In the genomic region with DNA sequence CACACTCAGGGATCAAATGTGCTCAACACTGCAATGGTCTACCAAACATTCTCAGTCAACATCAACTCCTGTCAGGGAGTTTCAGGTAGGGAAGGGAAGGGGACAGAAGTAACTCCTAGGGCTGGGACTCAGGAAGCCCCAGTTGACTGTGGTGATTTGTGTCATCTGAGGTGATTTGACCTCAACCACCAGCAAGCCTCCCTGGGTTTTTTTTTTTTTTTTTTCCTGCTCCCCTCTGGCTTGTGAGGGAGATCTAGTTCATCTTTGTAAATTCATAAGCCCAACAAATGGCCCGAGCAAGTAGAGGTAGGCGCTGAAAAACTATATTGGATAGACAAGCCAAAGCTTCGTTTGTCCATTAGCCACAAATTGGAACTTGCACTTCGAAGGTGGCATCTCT, we compare ENCODE assay signal across 10 mouse cellular contexts. TPM values are rescaled to one million over a fixed set of nuclear protein-coding genes. Genes with fewer than 3 reads are reported as not detected.
A peak's percentile ranks its signal among the peaks of the same experiment; 100 is the strongest.
DNase-seq lines count a peak whose midpoint lies in the region; ATAC-seq and TF ChIP-seq lines count a peak whose summit lies in the region.
"Had no signal": no experiment of that assay in that cellular context is flagged by ENCODE, and none has a peak within 500 bp of the region (broad histone marks: within the 10 kb centered on the region; RNA-seq: fewer than 3 reads in every experiment).

No protein-coding gene starts in this region.

- no peaks in the 10 kb centered on the region for H3K9me3 ChIP-seq in lung, postnatal 0 days (ENCODE audit: low read length)
- no peaks in the 10 kb centered on the region for H3K9me3 ChIP-seq in forebrain, embryonic 14.5 days (replicated peaks; ENCODE audit: control insufficient read depth, low read length)
- no peaks in the 10 kb centered on the region for H3K9me3 ChIP-seq in limb, embryonic 14.5 days (ENCODE audit: control insufficient read depth, low read length)
- no peaks in the 10 kb centered on the region for H3K9me3 ChIP-seq in stomach, embryonic 15.5 days

- no peak overlapping the region for H3K9ac ChIP-seq in lung, postnatal 0 days (replicated peaks; ENCODE audit: low read depth)
- H3K9ac ChIP-seq in forebrain, embryonic 14.5 days (ENCODE audit: low read length), result peak overlapping the region; percentile 53; the same call in 1 of the 2 replicates
- H3K9ac ChIP-seq in limb, embryonic 14.5 days (ENCODE audit: low read depth, low read length, severe bottlenecking), result no peak overlapping the region
- H3K9ac ChIP-seq in stomach, embryonic 15.5 days, result no peak overlapping the region; the same call in 1 of the 2 replicates

- H3K4me1 ChIP-seq in lung, postnatal 0 days (ENCODE audit: insufficient read depth, low read depth, low read length), result peaks cover 5% of the 10 kb centered on the region; the same call in 1 of the 2 replicates
- H3K4me1 ChIP-seq in forebrain, embryonic 14.5 days (ENCODE audit: control insufficient read depth, insufficient read depth, low read length), result peaks cover 18% of the 10 kb centered on the region
- peaks cover 12% of the 10 kb centered on the region for H3K4me1 ChIP-seq in limb, embryonic 14.5 days (ENCODE audit: control insufficient read depth, insufficient read depth, low read length)
- H3K4me1 ChIP-seq in stomach, embryonic 15.5 days, result peaks cover 22% of the 10 kb centered on the region; the same call in 1 of the 2 replicates

- ATAC-seq in lung, postnatal 0 days, result no peak
- ATAC-seq in forebrain, embryonic 14.5 days, result no peak
- no peak for ATAC-seq in limb, embryonic 14.5 days (ENCODE audit: low FRiP score, low read depth)
- no peak for ATAC-seq in stomach, embryonic 15.5 days (ENCODE audit: insufficient read depth, low FRiP score, low read depth)

- peak overlapping the region; percentile 99 for H3K4me3 ChIP-seq in lung, postnatal 0 days (ENCODE audit: low read depth, low read length)
- H3K4me3 ChIP-seq in forebrain, embryonic 14.5 days (ENCODE audit: low read depth, low read length), result peak overlapping the region; percentile 88; the same call in 1 of the 2 replicates
- peak overlapping the region; percentile 97 for H3K4me3 ChIP-seq in limb, embryonic 14.5 days (replicated peaks; ENCODE audit: low read length)
- peak overlapping the region; percentile 97 for H3K4me3 ChIP-seq in stomach, embryonic 15.5 days (replicated peaks)

- peaks cover 13% of the 10 kb centered on the region; the same call in 1 of the 2 replicates for H3K36me3 ChIP-seq in lung, postnatal 0 days (ENCODE audit: insufficient read depth, low read length)
- H3K36me3 ChIP-seq in forebrain, embryonic 14.5 days (ENCODE audit: control insufficient read depth, insufficient read depth, low read length), result peaks cover 12% of the 10 kb centered on the region
- peaks cover 20% of the 10 kb centered on the region for H3K36me3 ChIP-seq in limb, embryonic 14.5 days (ENCODE audit: control insufficient read depth, insufficient read depth, low read length)
- peaks cover 6% of the 10 kb centered on the region; the same call in 1 of the 2 replicates for H3K36me3 ChIP-seq in stomach, embryonic 15.5 days

- WGBS in lung, postnatal 0 days, result 90% methylated on average over 4 of the region's 4 CpGs
- WGBS in forebrain, embryonic 14.5 days, result 94% methylated on average over 4 of the region's 4 CpGs
- WGBS in limb, embryonic 14.5 days, result 89% methylated on average over 4 of the region's 4 CpGs
- 83% methylated on average over 4 of the region's 4 CpGs for WGBS in stomach, embryonic 15.5 days

- no peak for TF ChIP-seq CTCF in lung, postnatal 0 days (IDR thresholded peaks at IDR 0.05)

- H3K4me2 ChIP-seq in lung, postnatal 0 days (replicated peaks; ENCODE audit: low read depth, low read length), result peak overlapping the region; percentile 62
- peak overlapping the region; percentile 58 for H3K4me2 ChIP-seq in forebrain, embryonic 14.5 days (ENCODE audit: low read length)
- peak overlapping the region; percentile 61 for H3K4me2 ChIP-seq in limb, embryonic 14.5 days (replicated peaks; ENCODE audit: low read depth, low read length, severe bottlenecking)
- peak overlapping the region; percentile 81 for H3K4me2 ChIP-seq in stomach, embryonic 15.5 days

- no peak overlapping the region for H3K27ac ChIP-seq in lung, postnatal 0 days (ENCODE audit: low read length)
- H3K27ac ChIP-seq in forebrain, embryonic 14.5 days (ENCODE audit: low read depth, low read length), result no peak overlapping the region
- H3K27ac ChIP-seq in limb, embryonic 14.5 days (replicated peaks; ENCODE audit: low read depth, low read length), result no peak overlapping the region
- 0 out of 2 replicates have a peak overlapping the region, but pooled peaks have one; percentile 63 for H3K27ac ChIP-seq in stomach, embryonic 15.5 days

- TF ChIP-seq EP300 in lung, postnatal 0 days (IDR thresholded peaks at IDR 0.05), result no peak

- no peak for DNase-seq in lung, postnatal 0 days (ENCODE audit: low spot score)
- no peak for DNase-seq in lung, postnatal 14 days
- DNase-seq in forebrain, embryonic 14.5 days (ENCODE audit: low spot score), result no peak
- no peak for DNase-seq in limb, embryonic 14.5 days (ENCODE audit: low spot score)
- no peak for DNase-seq in retina, embryonic 14.5 days (ENCODE audit: low spot score)
- DNase-seq in left cerebral cortex, postnatal 4 days, result no peak
- DNase-seq in thymus, postnatal 10 days (ENCODE audit: low spot score in 2 of 2), result no peak
- DNase-seq: adrenal gland, postnatal 10 days; gastrocnemius, postnatal 36 days had no signal

- H3K27me3 ChIP-seq in lung, postnatal 0 days (replicated peaks; ENCODE audit: insufficient read depth, low read length), result no peaks in the 10 kb centered on the region
- H3K27me3 ChIP-seq in forebrain, embryonic 14.5 days (replicated peaks; ENCODE audit: control insufficient read depth, insufficient read depth, low read length), result no peaks in the 10 kb centered on the region
- H3K27me3 ChIP-seq in limb, embryonic 14.5 days (ENCODE audit: control insufficient read depth, insufficient read depth, low read length), result no peaks in the 10 kb centered on the region
- no peaks in the 10 kb centered on the region for H3K27me3 ChIP-seq in stomach, embryonic 15.5 days (replicated peaks)

- no peak for TF ChIP-seq POLR2A in limb, embryonic 14.5 days (IDR thresholded peaks at IDR 0.05; ENCODE audit: borderline replicate concordance, extremely low read depth, insufficient read depth, insufficient read length)

- intact Hi-C loops in left cerebral cortex, postnatal 4 days (cut with DNase I), result no loop called here

RNA-seq across cellular contexts. Expression of gene Rab22a, which starts 1.0 kb away (rescaled TPM):
- polyA plus RNA-seq in lung, postnatal 0 days (2015; fragmentation: Nextera tagmentation; extraction: Ambion mirVana), result 27.3 and 29.0 TPM in 2 replicates
- polyA plus RNA-seq in forebrain, embryonic 14.5 days (2014; fragmentation: Nextera tagmentation; extraction: Ambion mirVana), result 36.4 and 41.1 TPM in 2 replicates
- 21.7 and 23.9 TPM in 2 replicates for polyA plus RNA-seq in limb, embryonic 14.5 days (2012; rRNA removed)
- polyA plus RNA-seq in limb, embryonic 14.5 days (2014; fragmentation: Nextera tagmentation; extraction: Ambion mirVana), result 45.2 and 49.4 TPM in 2 replicates
- polyA plus RNA-seq in stomach, embryonic 15.5 days (2015; fragmentation: Nextera tagmentation; extraction: Ambion mirVana), result 33.0 and 35.5 TPM in 2 replicates
- total RNA-seq in left cerebral cortex, postnatal 4 days (2021), result 10 to 100 TPM; 25.5 to 27.8 TPM
